Mouse (Mus musculus): ENCODE data around the gene Man1c1. TPM values are rescaled to one million over a fixed set of nuclear protein-coding genes. Genes with fewer than 3 reads are reported as not detected.

The Man1c1 gene
- polyA plus RNA-seq, 1 experiment from 2014 or later, result 1.5 TPM

DNA sequence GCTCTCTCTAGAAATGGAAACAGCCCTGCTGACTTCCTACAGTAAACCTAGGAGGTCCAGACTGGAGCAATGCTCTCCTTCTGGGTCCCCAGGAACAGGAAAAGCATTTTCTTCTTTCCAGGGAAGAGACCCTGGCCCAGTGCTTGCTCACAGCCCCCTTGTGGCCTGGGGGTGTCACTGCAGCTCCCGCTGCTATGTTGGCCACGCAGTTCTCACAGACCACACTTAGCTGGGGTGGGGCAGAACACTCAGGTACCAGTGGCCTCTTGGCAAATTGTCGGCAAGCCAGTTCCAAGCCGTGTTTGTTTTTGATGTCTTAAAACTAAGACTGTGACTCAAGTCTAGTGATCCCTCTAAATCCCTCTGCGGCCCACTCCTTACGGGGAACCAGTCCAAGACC is 2.2 kb downstream of the Man1c1 start:
- DNase-seq (ENCODE audit: low spot score), result peak; percentile 78
- Histone ChIP-seq H3K27ac (replicated peaks) (no peak overlapping the region), H3K36me3 (ENCODE audit: control insufficient read depth, insufficient read depth, low read length) (no peaks in the 10 kb centered on the region), H3K4me2 (replicated peaks; ENCODE audit: low read depth) (peak overlapping the region; percentile 95), H3K9me3 (ENCODE audit: control insufficient read depth, low read length) (no peaks in the 10 kb centered on the region), H3K4me3 (ENCODE audit: low read depth, low read length) (peak overlapping the region; percentile 57), H3K9ac (ENCODE audit: low read length) (no peak overlapping the region), H3K27me3 (ENCODE audit: control insufficient read depth, insufficient read depth, low read length) (no peaks in the 10 kb centered on the region), H3K4me1 (replicated peaks; ENCODE audit: control insufficient read depth, insufficient read depth) (no peaks in the 10 kb centered on the region; the same call in 1 of the 2 replicates)
- TF ChIP-seq EP300 (optimal IDR thresholded peaks at IDR 0.05) (no peak), CTCF (IDR thresholded peaks at IDR 0.05; ENCODE audit: low read depth) (peak; percentile 91)
- ATAC-seq (ENCODE audit: low FRiP score, low TSS enrichment), result no peak
- WGBS, result 19% methylated on average over 6 of the region's 6 CpGs

DNA sequence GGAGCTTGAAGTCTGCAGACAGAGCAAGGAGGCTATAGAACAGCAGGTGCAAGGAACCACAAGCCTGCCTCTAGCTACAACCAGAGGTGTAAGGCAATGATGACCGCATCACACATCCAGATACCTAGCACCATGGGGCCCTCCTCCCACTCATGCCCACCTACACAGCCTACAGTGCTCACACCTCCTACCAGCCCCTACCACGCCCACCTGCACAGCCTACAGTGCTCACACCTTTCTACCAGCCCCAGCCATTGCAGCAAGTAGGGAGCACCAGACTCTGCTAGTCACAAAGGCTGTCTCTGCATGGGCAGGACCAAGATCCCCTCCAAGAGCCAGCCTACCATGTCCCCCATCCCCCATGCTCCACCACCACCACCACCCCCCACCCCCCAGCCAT is 3.2 kb downstream of the Man1c1 start:
- DNase-seq (ENCODE audit: low spot score), result no peak

DNA sequence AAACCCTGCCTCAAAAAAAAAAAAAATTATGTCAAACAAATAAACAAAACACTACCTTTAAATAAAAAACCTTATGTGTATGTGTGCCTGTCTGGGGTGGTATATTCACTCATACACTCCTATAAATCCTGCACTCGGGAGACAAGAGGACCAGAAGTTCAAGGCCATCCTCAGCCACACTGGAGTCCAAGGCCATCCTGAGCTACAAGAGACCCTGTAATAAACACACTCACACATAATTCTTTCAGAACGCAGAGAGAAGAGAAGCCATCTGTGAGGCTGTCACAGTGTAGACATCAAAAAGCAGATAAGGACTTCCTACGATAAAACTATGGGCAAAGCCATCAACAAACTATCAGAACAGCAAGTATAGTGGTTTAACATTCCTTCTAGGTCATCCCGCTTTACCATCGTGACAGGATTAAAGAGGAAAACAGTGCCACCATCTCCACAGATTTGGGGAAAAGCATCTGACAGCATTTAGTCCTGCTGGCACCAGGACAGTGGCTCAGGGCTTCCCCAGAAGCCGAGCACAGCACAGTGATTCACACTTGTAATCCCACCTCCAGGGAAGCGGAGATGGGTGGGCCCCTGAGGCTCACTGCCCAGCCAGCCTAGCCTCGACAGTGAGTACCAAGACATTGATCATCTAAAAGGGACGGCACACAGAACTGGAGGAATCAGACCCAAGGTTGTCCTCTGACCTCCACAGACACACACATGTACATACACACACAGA is 10.7 kb downstream of the Man1c1 start:
- no peak for TF ChIP-seq EP300 (optimal IDR thresholded peaks at IDR 0.05)
- TF ChIP-seq CTCF (IDR thresholded peaks at IDR 0.05; ENCODE audit: low read depth), result no peak
- H3K9ac ChIP-seq (ENCODE audit: low read length), result no peak overlapping the region
- no peak for ATAC-seq (ENCODE audit: low FRiP score, low TSS enrichment)

More for the DNA sequence above, 3.2 kb downstream of the Man1c1 start:
- H3K27me3 ChIP-seq (ENCODE audit: control insufficient read depth, insufficient read depth, low read length), result no peaks in the 10 kb centered on the region
- no peaks in the 10 kb centered on the region for H3K36me3 ChIP-seq (ENCODE audit: control insufficient read depth, insufficient read depth, low read length)
- WGBS, result 85% methylated on average over 2 of the region's 2 CpGs
- ATAC-seq (ENCODE audit: low FRiP score, low TSS enrichment), result no peak
- H3K4me3 ChIP-seq (ENCODE audit: low read depth, low read length), result no peak overlapping the region
- H3K4me1 ChIP-seq (replicated peaks; ENCODE audit: control insufficient read depth, insufficient read depth), result no peaks in the 10 kb centered on the region; the same call in 1 of the 2 replicates
- no peaks in the 10 kb centered on the region for H3K9me3 ChIP-seq (ENCODE audit: control insufficient read depth, low read length)
- H3K9ac ChIP-seq (ENCODE audit: low read length), result no peak overlapping the region
- TF ChIP-seq CTCF (IDR thresholded peaks at IDR 0.05; ENCODE audit: low read depth) (no peak), EP300 (optimal IDR thresholded peaks at IDR 0.05) (no peak)
- no peak overlapping the region for H3K27ac ChIP-seq (replicated peaks)
- no peak overlapping the region for H3K4me2 ChIP-seq (replicated peaks; ENCODE audit: low read depth)

DNA sequence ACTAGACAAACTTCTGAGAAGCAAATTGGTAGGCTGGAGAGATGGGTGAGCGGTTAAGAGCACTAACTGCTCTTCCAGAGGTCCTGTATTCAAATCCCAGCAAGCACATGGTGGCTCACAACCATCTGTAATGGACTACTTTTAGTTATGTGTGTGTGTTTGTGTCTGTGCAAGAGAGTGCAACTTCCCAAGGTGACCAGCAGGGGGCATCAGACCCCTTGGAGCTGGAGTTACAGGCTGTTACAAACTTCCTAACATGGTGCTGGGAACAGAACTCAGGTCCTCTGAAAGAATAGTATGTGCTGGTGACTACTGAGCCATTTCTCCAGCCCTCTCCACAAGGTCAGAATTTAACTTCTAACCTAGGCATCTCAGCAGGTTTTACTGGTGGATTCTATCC is 11.7 kb downstream of the Man1c1 start:
- H3K27me3 ChIP-seq (ENCODE audit: control insufficient read depth, insufficient read depth, low read length), result no peaks in the 10 kb centered on the region
- H3K27ac ChIP-seq (replicated peaks), result no peak overlapping the region
- 100% methylated on average over 1 of the region's 1 CpGs for whole genome bisulfite sequencing
- ATAC-seq (ENCODE audit: low FRiP score, low TSS enrichment) (no peak), DNase-seq (ENCODE audit: low spot score) (no peak)
- no peak overlapping the region for H3K9ac ChIP-seq (ENCODE audit: low read length)
- H3K4me1 ChIP-seq (replicated peaks; ENCODE audit: control insufficient read depth, insufficient read depth), result no peaks in the 10 kb centered on the region
- H3K4me3 ChIP-seq (ENCODE audit: low read depth, low read length), result no peak overlapping the region
- H3K36me3 ChIP-seq (ENCODE audit: control insufficient read depth, insufficient read depth, low read length), result no peaks in the 10 kb centered on the region
- TF ChIP-seq CTCF (IDR thresholded peaks at IDR 0.05; ENCODE audit: low read depth) (peak; percentile 35; the same call in 1 of the 2 replicates), EP300 (optimal IDR thresholded peaks at IDR 0.05) (no peak)
- no peak overlapping the region for H3K4me2 ChIP-seq (replicated peaks; ENCODE audit: low read depth)
- no peaks in the 10 kb centered on the region for H3K9me3 ChIP-seq (ENCODE audit: control insufficient read depth, low read length)

More for the DNA sequence above, 10.7 kb downstream of the Man1c1 start:
- Histone ChIP-seq H3K4me3 (ENCODE audit: low read depth, low read length) (no peak overlapping the region), H3K4me2 (replicated peaks; ENCODE audit: low read depth) (no peak overlapping the region), H3K27me3 (ENCODE audit: control insufficient read depth, insufficient read depth, low read length) (no peaks in the 10 kb centered on the region), H3K36me3 (ENCODE audit: control insufficient read depth, insufficient read depth, low read length) (no peaks in the 10 kb centered on the region), H3K9me3 (ENCODE audit: control insufficient read depth, low read length) (no peaks in the 10 kb centered on the region), H3K4me1 (replicated peaks; ENCODE audit: control insufficient read depth, insufficient read depth) (no peaks in the 10 kb centered on the region), H3K27ac (replicated peaks) (no peak overlapping the region)
- DNase-seq (ENCODE audit: low spot score), result no peak
- WGBS, result 64% methylated on average over 9 of the region's 9 CpGs

DNA sequence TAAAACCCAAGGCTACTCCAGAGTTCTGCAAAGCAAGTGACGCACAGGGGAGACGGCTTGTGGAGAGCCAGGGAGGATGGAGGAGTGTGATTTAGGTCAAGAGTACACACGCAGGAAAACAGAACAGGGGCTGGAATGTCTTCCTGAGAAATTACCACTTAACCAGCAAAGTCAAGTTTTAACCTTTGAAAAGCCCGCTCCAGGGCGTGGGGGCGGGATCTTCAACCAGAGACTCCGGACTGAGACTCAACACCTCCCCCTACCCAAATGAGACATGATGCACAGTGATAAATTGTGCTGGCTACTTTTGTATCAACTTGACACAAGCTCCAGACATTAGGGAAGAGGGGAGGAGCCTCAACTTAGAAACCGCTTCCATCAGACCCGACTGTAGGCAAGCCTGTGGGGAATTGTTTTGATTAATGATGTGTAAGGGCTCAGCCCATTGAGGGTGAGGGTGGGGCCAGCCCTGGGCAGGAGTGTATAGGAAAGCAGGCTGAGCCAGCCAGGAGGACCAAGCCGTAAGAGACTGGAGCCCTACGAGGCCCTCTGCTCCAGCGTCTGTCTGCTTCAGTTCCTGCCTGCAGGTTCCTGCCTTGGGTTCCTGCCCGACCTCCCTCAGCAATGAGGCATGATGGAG is 17.9 kb downstream of the Man1c1 start:
- 65% methylated on average over 13 of the region's 13 CpGs for WGBS
- Histone ChIP-seq H3K4me3 (ENCODE audit: low read depth, low read length) (no peak overlapping the region), H3K27ac (replicated peaks) (no peak overlapping the region), H3K27me3 (ENCODE audit: control insufficient read depth, insufficient read depth, low read length) (no peaks in the 10 kb centered on the region), H3K36me3 (ENCODE audit: control insufficient read depth, insufficient read depth, low read length) (no peaks in the 10 kb centered on the region), H3K9ac (ENCODE audit: low read length) (no peak overlapping the region), H3K4me2 (replicated peaks; ENCODE audit: low read depth) (no peak overlapping the region), H3K9me3 (ENCODE audit: control insufficient read depth, low read length) (no peaks in the 10 kb centered on the region), H3K4me1 (replicated peaks; ENCODE audit: control insufficient read depth, insufficient read depth) (peaks cover 2% of the 10 kb centered on the region)
- DNase-seq (ENCODE audit: low spot score), result no peak
- TF ChIP-seq EP300 (optimal IDR thresholded peaks at IDR 0.05), result no peak
- no peak for TF ChIP-seq CTCF (IDR thresholded peaks at IDR 0.05; ENCODE audit: low read depth)
- ATAC-seq (ENCODE audit: low FRiP score, low TSS enrichment), result 0 out of 2 replicates have a peak, but pooled peaks have one; percentile 34
